24 mouse cellular contexts compared by ENCODE assay signal in genomic region chr13:96729146-96729545, GRCm38 (mm10). TPM values are rescaled to one million over a fixed set of nuclear protein-coding genes. Genes with fewer than 3 reads are reported as not detected.
"Had no signal": no experiment of that assay in that cellular context is flagged by ENCODE, and none has a peak within 500 bp of the region (broad histone marks: within the 10 kb centered on the region; RNA-seq: fewer than 3 reads in every experiment).

No protein-coding gene starts in this region.

- H3K36me3 ChIP-seq: neural tube, embryonic 13.5 days; neural tube, embryonic 15.5 days; stomach, embryonic 15.5 days had no signal

- H3K9ac ChIP-seq: neural tube, embryonic 13.5 days; neural tube, embryonic 15.5 days; stomach, embryonic 15.5 days had no signal

- H3K4me3 ChIP-seq: neural tube, embryonic 13.5 days; neural tube, embryonic 15.5 days; stomach, embryonic 15.5 days had no signal

- H3K4me1 ChIP-seq: neural tube, embryonic 13.5 days; neural tube, embryonic 15.5 days; stomach, embryonic 15.5 days had no signal

- H3K27me3 ChIP-seq: neural tube, embryonic 13.5 days; neural tube, embryonic 15.5 days; stomach, embryonic 15.5 days had no signal

- DNase-seq: retina, postnatal 1 day; right cerebral cortex, adult 18-20 months; right cerebral cortex, postnatal 14 days; right cerebral cortex, postnatal 25 days; right cerebral cortex, postnatal 4 days; spleen, adult 18-20 months; thymus, adult 18-20 months; thymus, adult 2 months; thymus, postnatal 14 days; thymus, postnatal 25 days; thymus, postnatal 36 days; thymus, postnatal 4 days had no signal

- H3K27ac ChIP-seq: neural tube, embryonic 13.5 days; neural tube, embryonic 15.5 days; stomach, embryonic 15.5 days; stomach, postnatal 0 days had no signal

- H3K9me3 ChIP-seq: neural tube, embryonic 13.5 days; neural tube, embryonic 15.5 days; stomach, embryonic 15.5 days had no signal

RNA-seq across cellular contexts. Expression of gene Ankrd31, which starts 18.9 kb away (rescaled TPM):
- total RNA-seq: neutrophil, adult 5-6 weeks had no signal
- polyA plus RNA-seq: neural tube, embryonic 13.5 days; neural tube, embryonic 14.5 days; small intestine, adult 2 months; spleen, adult 2 months; stomach, embryonic 14.5 days; stomach, embryonic 15.5 days; stomach, embryonic 16.5 days; stomach, postnatal 0 days; thymus, adult 2 months; thymus, postnatal 0 days; urinary bladder, adult 2 months had no signal
